Mouse (Mus musculus) testis, adult 10 weeks (tissue): ENCODE data around the gene Tmem136. TPM values are rescaled to one million over a fixed set of nuclear protein-coding genes. Genes with fewer than 3 reads are reported as not detected.

Experiments used
- polyA plus RNA-seq: library from polyadenylated mRNA; stranded (reverse); fragments of 350-450 nt; fragmentation: Illumina TruSeq; extraction: RNeasy Lipid Tissue Mini Kit (QIAGEN cat#74804); gene quantifications from one replicate; pipeline ENCODE4 v1.2.3, GENCODE M21; 2014; ENCODE audit warnings: low read depth, low replicate concordance

Tmem136 gene
- polyA plus RNA-seq: 0.48 TPM

DNA sequence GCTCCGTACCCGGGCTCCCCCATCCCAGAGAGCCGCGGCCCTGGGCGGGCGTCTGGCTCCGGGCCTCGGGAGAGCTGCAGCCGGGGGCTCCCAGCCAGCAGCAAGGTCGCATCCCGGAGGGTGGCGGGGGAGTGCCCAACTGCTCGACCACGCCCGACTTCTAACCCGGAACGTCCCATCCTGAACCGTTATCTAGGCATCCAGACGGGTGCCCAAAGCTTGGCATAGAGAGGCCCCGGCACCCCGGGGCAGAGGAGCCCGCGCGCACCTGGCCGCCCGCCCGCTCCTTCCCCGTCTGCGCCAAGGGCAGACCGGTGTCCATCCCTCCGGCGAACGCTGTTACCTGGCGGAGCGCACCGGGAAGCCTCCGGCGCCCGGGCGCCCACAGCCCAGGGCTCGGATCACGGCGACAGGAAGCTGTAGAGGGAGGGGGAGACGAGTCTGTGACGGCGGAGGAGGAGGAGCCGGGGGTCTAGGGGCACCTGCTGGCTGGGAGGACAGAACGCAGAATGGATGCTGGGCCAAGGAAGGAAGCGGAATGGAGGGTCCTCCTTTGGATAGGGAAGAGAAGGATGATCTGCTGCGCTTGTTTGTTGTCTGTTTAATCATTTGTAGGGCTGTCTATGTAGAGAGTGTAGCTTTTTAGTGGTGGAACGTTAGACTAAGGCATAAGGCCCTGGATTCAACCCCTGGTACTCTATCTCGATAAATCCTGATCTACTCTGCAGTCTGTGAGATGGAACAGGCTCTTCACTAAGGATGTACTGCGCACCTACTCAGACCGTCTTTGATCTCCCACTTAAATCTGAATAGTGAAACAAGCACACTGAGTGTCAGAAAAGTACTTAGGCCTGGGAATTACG lies at the start of gene Tmem136:
Tmem136 (minus strand) TSS at position 437 of the 863 bp plus-strand sequence.

DNA sequence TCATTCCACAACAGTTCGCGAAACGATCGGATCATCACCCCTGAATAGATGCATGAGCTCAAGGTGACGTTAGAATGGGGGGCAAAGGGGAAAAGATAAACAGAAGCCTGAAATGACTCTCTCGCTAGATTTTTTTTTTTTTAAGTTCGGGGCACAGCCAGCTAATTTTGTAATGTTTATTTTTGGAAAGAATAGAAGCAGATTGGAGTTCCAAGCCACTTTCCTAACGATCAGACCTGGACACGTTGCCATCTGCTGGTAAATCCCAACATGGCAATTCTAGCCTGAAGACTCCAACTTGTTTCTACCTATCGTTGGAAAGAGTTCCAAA lies 9.2 kb downstream of the Tmem136 start, which contains the start of gene Arhgef12:
Arhgef12 (minus strand) TSS at position 53 of the 331 bp plus-strand sequence.

Other genes starting within 250 kb of the Tmem136 start
- 0.27 TPM for gene Grik4, start 172.1 kb downstream of the Tmem136 start, polyA plus RNA-seq
- gene Arhgef12, start 9.3 kb downstream of the Tmem136 start, polyA plus RNA-seq: 12.2 TPM
- gene Pou2f3, start 93.8 kb upstream of the Tmem136 start, polyA plus RNA-seq: 1.1 TPM
- not detected for gene Oaf, start 123.3 kb upstream of the Tmem136 start, polyA plus RNA-seq
- gene Trim29, start 194.3 kb upstream of the Tmem136 start, polyA plus RNA-seq: not detected